Mouse (Mus musculus) liver, embryonic 14.5 days (tissue): ENCODE results near the gene Agap1. TPM values are rescaled to one million over a fixed set of nuclear protein-coding genes. Genes with fewer than 3 reads are reported as not detected.

Experiments used
- ATAC-seq: fragments of 200-750 bp; cut with Nextera tagmentation; 2 replicates; pipeline ENCODE4 v1.8.0; 2017; ENCODE audit warnings: moderate number of reproducible peaks, mild to moderate bottlenecking, moderate library complexity; ENCODE audit not compliant: insufficient read depth
- DNase-seq, 3 experiments: peaks; one replicate each; pipeline ENCODE4 v3.0.0-alpha.2; 2012 to 2013; ENCODE audit warnings: low read depth in 3 of 3, low spot score in 3 of 3
- H3K27ac ChIP-seq: fragments of 300-500 bp; sonication (generic); 2 replicates; pipeline ENCODE4 v1.5.1; 2014; ENCODE audit warnings: moderate library complexity, mild to moderate bottlenecking, control low read depth, inconsistent platforms
- H3K27me3 ChIP-seq: fragments of 300-500 bp; sonication (generic); 2 replicates; pipeline ENCODE4 v1.6.1; 2014; ENCODE audit warnings: mild to moderate bottlenecking, low read length, moderate library complexity; ENCODE audit not compliant: control insufficient read depth, insufficient read depth
- H3K36me3 ChIP-seq: fragments of 300-500 bp; sonication (generic); replicated peaks from 2 replicates; pipeline ENCODE4 v1.6.1; 2014; ENCODE audit warnings: low read depth; ENCODE audit not compliant: control insufficient read depth, insufficient read depth
- H3K4me1 ChIP-seq, 2 experiments: fragments of 200-500 bp in 1 of 2; fragments of 300-500 bp in 1 of 2; sonication (generic) in 1 of 2; replicated peaks; 2 replicates each; pipeline ENCODE4 v1.6.1; 2012 to 2014; ENCODE audit warnings: antibody characterized with exemption in 1 of 2, inconsistent platforms in 1 of 2, low read length in 1 of 2; ENCODE audit not compliant: control insufficient read depth in 2 of 2, insufficient read depth in 2 of 2
- H3K4me2 ChIP-seq: fragments of 300-500 bp; sonication (generic); 2 replicates; pipeline ENCODE4 v1.6.1; 2014; ENCODE audit warnings: low read depth, mild to moderate bottlenecking, control low read depth, moderate library complexity
- H3K4me3 ChIP-seq, 2 experiments: fragments of 200-500 bp in 1 of 2; fragments of 300-500 bp in 1 of 2; sonication (generic) in 1 of 2; 2 replicates each; pipeline ENCODE4 v1.5.1; 2012 to 2014; ENCODE audit warnings: low read depth in 2 of 2, low read length in 2 of 2, mild to moderate bottlenecking in 2 of 2, control low read depth in 1 of 2, inconsistent platforms in 1 of 2, moderate library complexity in 1 of 2; ENCODE audit not compliant: insufficient read depth in 1 of 2
- H3K9ac ChIP-seq: fragments of 300-500 bp; sonication (generic); replicated peaks from 2 replicates; pipeline ENCODE4 v1.6.1; 2014; ENCODE audit warnings: mild to moderate bottlenecking, control low read depth, moderate library complexity
- H3K9me3 ChIP-seq: fragments of 300-500 bp; sonication (generic); 2 replicates; pipeline ENCODE4 v1.6.1; 2016; ENCODE audit warnings: low read length, mixed read lengths; ENCODE audit not compliant: control insufficient read depth
- CTCF ChIP-seq: IDR thresholded peaks from 2 replicates; pipeline ENCODE4 v1.5.1; 2016; ENCODE audit warnings: antibody characterized with exemption, low read depth, control low read depth
- EP300 ChIP-seq: IDR thresholded peaks from 2 replicates; pipeline ENCODE4 v1.6.1; 2016; ENCODE audit warnings: antibody characterized with exemption, low read depth
- WGBS: fragments of 180-500 bp; shearing (Covaris S2); extraction: QIAGEN DNeasy Blood & Tissue Kit; methylation state at CpG from one replicate; pipeline ENCODE4 v1.1.7; 2014; ENCODE audit not compliant: insufficient replicate concordance; 5-methylcytosine and 5-hydroxymethylcytosine counted together
- polyA plus RNA-seq, 2 experiments: library from polyadenylated mRNA; depleted of rRNA in 1 of 2; stranded (reverse) in 1 of 2; unstranded in 1 of 2; fragments of >200 nt; fragmentation: Nextera tagmentation in 1 of 2; extraction: Ambion mirVana in 1 of 2; gene quantifications; 2 replicates each; pipeline versions ENCODE4 v1.2.1 to v1.2.3; 2012 to 2014

Gene Agap1
- polyA plus RNA-seq, 2 experiments = 1.1 TPM

DNA sequence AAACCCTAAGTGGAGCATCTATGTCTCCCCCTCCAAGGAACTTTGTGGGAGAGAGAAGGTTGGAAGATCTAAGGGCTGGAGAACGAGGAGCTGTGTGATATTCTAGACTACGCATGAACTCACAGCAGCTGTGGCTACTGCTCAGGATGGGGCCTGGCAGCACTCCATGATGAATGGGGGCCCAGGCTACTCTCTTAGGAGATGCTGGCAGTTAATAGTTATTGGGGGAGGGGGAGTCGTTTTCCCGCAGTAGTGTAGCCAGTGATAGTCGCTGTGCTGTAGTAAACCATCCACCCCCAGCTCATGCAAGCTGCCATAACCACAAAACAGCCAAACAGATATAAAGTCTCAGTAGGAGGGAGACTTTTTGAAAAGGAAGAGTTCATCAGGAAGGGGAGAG is 457.8 kb downstream of the Agap1 start:
- Histone ChIP-seq H3K4me1 (no peaks in the 10 kb centered on the region), H3K27ac (no peak overlapping the region), H3K9ac (no peak overlapping the region), H3K4me2 (no peak overlapping the region), H3K36me3 (no peaks in the 10 kb centered on the region), H3K27me3 (no peaks in the 10 kb centered on the region), H3K4me3 (no peak overlapping the region), H3K9me3 (no peaks in the 10 kb centered on the region)
- no peak for TF ChIP-seq EP300
- TF ChIP-seq CTCF = no peak
- ATAC-seq (no peak), DNase-seq (no peak)
- WGBS = 44% methylated on average over 5 of the region's 5 CpGs

DNA sequence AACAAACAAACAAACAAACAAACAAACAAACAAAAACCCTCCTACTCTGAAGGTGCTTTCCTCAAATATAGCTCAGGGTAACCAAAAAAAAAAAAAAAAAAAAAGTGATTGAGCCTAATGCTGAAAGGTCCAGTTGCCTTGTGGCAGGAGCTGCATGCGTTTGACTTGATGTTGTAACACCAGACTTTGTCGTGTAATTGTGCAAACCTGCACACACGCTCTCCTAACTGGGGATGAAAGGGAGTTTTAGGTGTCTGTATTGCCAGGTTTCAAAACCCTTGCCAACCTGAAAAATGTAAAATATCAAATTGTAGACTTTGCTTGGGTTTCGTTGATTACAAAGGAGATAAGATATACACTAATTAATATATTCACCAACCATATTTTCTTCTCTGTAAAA is 459.0 kb downstream of the Agap1 start:
- no peaks in the 10 kb centered on the region for H3K9me3 ChIP-seq
- H3K36me3 ChIP-seq = no peaks in the 10 kb centered on the region
- ATAC-seq = no peak
- peaks cover 2% of the 10 kb centered on the region for H3K27me3 ChIP-seq
- no peak overlapping the region for H3K27ac ChIP-seq
- 60% methylated on average over 4 of the region's 4 CpGs for WGBS
- H3K4me2 ChIP-seq = no peak overlapping the region
- no peak overlapping the region for H3K4me3 ChIP-seq
- no peak overlapping the region for H3K9ac ChIP-seq
- DNase-seq = no peak
- no peaks in the 10 kb centered on the region for H3K4me1 ChIP-seq
- TF ChIP-seq CTCF (no peak), EP300 (no peak)

DNA sequence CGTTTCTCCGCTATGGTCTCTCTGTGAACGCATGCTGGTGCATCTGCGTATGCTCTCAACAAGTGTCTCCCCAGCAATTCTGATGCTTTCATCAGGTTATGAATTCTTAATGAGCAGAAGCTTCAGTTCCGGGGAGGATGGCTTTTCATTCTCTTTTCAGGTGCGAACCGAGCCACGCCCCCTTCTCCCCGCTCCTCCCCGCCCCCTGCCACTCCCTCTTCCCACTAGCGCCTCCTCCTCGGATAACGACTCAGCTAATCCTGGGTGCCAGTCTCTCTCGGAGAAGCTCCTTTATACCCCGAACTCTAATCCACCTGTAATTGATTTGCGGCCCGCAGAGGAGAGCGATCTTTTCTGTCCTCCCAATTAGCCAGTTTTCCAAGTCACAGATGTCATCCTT is 463.5 kb downstream of the Agap1 start:
- no peaks in the 10 kb centered on the region for H3K4me1 ChIP-seq
- H3K36me3 ChIP-seq = no peaks in the 10 kb centered on the region
- ATAC-seq (no peak), DNase-seq (no peak)
- TF ChIP-seq EP300 = no peak
- TF ChIP-seq CTCF = no peak
- WGBS = 30% methylated on average over 18 of the region's 18 CpGs
- H3K27me3 ChIP-seq = peaks cover 16% of the 10 kb centered on the region
- no peak overlapping the region for H3K9ac ChIP-seq
- no peak overlapping the region for H3K4me3 ChIP-seq
- H3K4me2 ChIP-seq = no peak overlapping the region
- H3K9me3 ChIP-seq = no peaks in the 10 kb centered on the region
- no peak overlapping the region for H3K27ac ChIP-seq

DNA sequence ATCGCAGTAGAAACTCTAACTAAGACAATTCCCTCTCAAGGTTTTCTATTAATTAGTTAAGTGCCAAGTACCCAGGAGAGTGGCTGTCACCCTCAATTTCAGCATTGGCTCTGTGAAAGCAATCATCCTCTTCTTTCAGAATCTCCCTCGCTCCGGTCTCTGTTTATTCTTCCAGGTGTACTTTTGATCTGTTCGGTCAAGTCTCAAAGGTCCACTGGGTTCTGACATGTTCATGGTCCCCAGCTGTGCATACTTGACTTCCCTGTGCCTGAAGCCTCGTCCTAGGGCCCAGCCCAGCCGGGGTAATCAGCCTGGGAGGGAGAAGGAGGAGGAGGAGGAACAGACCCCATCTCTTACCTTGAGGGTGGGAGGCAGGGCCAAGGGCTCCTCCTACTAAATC is 464.6 kb downstream of the Agap1 start:
- no peak for ATAC-seq
- no peaks in the 10 kb centered on the region for H3K9me3 ChIP-seq
- H3K4me3 ChIP-seq = no peak overlapping the region
- H3K27ac ChIP-seq = no peak overlapping the region
- peaks cover 27% of the 10 kb centered on the region for H3K27me3 ChIP-seq
- H3K4me1 ChIP-seq = no peaks in the 10 kb centered on the region
- no peaks in the 10 kb centered on the region for H3K36me3 ChIP-seq
- WGBS = 55% methylated on average over 6 of the region's 6 CpGs
- no peak overlapping the region for H3K9ac ChIP-seq
- TF ChIP-seq EP300 (no peak), CTCF (no peak)
- DNase-seq = no peak
- H3K4me2 ChIP-seq = no peak overlapping the region

DNA sequence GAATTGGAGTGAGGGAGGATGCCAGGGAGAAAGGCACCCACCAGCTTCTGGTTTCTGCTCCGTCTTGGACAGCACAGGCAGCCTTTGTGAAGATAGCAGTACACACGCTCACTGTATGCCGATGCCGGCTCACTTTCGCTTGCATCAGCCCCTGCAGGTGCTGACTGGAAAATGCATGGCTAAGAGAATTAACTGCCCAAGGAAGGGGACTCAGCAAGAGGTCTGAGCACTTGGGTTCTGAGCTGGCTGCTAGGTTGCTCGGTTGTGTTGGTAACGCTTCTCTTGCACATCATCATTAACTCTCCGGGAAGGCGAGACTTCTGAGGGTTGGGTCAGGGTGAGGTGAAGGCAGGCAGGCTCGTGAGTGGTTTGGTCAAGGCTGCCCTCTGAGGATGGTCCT is 467.2 kb downstream of the Agap1 start:
- no peak overlapping the region for H3K27ac ChIP-seq
- H3K4me2 ChIP-seq = no peak overlapping the region
- no peak for TF ChIP-seq EP300
- no peak for TF ChIP-seq CTCF
- peaks cover 45% of the 10 kb centered on the region for H3K27me3 ChIP-seq
- no peaks in the 10 kb centered on the region for H3K36me3 ChIP-seq
- H3K9ac ChIP-seq = no peak overlapping the region
- DNase-seq (no peak), ATAC-seq (no peak)
- H3K4me1 ChIP-seq = no peaks in the 10 kb centered on the region
- WGBS = 2% methylated on average over 10 of the region's 10 CpGs
- no peaks in the 10 kb centered on the region for H3K9me3 ChIP-seq
- no peak overlapping the region; a peak in 1 of 4 replicates for H3K4me3 ChIP-seq
